Mouse (Mus musculus) skeletal muscle tissue, adult 2 months (tissue): ENCODE measurements around the gene H2-DMb1.

Source experiments
- DNase-seq: peaks from one replicate; pipeline ENCODE4 v3.0.0-alpha.2; 2012; ENCODE audit warnings: low read depth, low spot score

The H2-DMb1 gene

DNA sequence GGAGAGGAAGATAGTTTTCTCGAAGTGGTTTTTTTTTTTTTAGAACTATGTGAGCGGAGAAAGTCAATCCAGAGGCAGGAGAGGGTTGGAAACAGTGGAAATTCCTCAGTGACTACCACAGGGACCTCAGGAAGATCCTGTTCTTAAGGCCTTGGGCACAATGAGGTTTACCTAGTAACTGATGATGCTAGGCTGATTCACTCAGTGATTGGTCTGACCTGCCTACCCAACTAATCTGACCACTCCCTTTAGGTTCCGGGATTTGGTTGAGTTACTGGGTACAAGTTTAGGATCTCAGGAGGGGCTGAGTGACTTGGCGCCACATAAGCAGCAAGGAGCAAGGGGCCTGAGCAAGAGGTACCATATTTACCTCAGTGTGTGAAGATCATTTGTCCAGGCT lies at the start of gene H2-DMb1:
H2-DMb1 (plus strand) TSS at position 150 of the 400 bp plus-strand sequence.
- peak; percentile 87 for DNase-seq

DNA sequence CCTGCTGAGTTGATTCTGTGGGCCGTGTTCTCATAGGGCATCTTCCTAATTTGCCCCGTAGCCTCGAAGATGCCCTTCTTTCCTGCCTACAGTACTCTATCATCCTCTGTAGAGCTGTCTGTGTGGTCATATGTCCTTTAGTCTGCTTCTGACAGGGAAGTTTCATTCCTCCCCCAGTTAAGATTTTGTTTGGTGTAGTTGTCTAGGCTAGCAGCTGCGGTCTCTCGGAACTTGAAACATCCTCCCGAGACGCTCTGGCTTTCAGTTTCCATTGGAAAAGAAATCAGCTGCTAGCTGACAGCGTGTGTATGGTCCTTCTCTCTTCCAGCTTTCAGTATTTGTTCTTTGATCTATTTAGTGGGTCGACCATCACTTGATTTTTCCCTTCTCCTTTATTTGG lies 48.1 kb upstream of the H2-DMb1 start:
- DNase-seq, result no peak

DNA sequence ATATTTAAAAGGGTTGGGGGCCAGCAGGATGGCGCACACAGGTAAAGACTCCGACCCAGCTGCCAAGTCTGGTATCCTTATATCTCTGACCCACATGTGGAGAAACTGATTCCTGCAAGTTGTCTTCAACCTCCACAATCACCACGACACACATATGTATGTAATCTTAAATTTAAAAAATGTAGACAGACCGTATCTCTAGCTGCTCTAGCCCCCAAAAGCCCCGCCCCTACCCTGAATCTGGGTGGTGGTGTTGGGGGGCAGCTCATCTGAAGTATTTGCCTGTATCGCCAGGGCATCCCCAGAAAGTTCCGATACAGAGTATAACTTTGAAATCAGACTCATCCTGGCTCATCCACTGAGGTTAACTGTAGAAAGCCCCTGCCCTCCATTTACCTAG lies 46.3 kb upstream of the H2-DMb1 start:
- no peak for DNase-seq

DNA sequence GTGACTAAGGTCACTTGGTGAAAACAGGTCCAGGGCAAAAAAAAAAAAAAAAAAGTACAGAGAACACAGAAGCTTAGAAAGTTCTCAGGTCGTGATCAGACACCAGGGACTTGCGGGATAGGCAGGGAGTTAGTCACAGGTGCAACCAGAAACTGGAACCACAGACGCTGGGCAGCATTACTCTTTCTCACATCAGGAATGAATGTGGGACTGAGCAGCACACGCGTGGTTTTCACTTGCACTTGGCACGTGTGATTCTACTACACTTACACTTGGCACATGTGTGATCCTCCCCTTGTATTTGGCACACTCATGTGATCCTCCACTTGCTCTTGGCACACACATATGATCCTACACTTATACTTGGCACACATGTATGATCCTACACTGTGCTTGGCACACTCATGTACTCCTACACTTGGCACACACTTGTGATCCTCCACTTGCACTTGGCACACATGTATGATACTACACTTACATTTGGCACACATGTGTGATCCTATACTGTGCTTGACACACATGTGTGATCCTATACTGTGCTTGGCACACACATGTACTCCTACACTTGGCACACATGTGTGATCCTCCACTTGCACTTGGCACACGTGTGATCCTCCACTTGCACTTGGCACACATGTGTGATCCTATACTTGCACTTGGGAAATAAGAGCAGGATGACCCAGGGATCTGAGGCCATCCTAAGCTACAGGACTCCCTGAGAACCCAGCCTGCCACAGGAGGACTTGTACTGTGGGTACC lies 45.6 kb upstream of the H2-DMb1 start:
- DNase-seq, result no peak

DNA sequence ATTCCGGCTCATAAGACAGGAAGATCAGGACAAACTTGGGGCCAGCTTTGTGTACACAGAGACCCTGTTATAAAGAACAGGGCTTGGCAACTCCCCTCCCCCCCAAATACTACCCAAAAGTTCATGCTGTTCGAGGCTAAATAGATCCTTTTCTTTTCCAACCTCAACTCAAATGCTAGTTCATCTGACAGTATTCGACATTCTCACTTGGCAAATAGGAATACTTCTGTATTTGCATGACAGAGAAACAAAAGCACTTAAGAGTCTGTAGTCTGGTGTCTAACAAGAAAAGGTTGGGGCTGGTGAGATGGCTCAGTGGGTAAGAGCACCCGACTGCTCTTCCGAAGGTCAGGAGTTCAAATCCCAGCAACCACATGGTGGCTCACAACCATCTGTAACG lies 44.4 kb upstream of the H2-DMb1 start:
- no peak for DNase-seq

DNA sequence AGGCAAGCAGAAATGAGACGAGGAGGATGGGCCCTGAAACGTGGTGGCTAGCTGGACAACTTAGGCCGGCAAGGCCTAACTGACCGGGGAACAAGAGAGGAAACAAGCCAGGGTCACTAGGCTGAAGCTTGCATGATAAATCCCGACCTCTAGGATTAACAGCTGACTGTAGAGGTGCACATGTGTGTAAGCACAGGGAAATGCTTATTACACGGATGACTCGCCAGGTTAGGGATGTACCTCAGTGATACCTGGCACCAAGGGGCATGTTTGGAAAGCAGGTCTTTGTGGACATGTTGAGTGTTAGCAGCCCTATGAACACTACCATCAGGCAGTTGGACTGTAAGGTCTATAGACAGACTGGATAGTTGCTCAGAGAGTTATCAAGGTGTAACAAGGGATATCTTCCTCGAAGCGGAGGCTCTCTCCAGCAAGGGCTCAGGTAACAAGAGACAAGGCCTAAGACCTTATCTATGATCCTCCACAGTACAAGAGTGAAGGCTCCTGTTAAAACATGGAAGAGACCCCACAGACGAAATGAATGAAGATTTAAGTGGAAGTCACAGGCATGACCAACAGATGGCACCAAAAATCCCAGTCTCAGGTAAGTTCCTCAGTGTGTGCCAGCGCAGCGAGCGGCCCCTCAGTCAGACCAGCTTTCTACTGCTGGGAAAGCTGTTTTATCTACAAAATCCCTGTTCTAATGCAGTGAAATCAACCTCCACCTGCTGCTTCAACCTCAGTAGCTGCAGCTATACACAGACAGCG lies 43.6 kb upstream of the H2-DMb1 start:
- no peak for DNase-seq

DNA sequence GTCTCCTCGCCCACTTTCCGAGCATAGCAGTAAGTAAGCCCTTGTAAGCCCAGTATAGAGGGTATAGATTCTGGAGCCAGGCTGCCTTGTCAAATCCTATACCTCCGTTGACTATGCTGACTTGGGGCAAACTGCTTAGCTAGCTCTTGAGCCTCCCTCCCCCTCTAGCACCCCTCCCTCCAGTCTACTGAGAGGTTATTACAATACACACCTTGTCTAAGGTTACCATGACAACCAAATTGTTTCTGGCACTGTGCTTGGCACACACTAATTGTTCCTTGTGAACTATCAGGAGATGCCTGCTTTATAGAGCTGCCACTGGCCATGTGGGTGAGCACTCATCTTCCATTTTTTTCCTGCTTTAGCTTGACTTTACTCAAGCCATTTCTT lies 43.1 kb upstream of the H2-DMb1 start:
- DNase-seq, result no peak

DNA sequence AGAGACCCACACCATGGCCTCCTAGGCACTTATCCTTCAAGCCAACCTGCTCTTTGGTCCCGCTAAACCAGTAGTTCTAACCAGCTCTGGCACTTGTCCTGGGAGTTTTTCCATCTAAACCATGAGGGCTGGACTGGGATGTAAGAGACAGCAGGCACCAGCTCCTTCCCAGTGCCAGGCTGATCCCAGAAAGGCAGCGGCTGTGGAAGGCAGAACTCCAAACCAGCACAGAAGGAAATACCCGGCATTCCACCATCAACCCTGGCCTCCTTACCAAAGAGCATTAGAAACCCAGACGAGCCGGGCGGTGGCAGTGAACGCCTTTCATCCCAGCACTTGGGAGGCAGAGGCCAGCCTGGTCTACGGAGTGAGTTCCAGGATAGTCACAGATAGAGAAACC lies 42.6 kb upstream of the H2-DMb1 start:
- no peak for DNase-seq

DNA sequence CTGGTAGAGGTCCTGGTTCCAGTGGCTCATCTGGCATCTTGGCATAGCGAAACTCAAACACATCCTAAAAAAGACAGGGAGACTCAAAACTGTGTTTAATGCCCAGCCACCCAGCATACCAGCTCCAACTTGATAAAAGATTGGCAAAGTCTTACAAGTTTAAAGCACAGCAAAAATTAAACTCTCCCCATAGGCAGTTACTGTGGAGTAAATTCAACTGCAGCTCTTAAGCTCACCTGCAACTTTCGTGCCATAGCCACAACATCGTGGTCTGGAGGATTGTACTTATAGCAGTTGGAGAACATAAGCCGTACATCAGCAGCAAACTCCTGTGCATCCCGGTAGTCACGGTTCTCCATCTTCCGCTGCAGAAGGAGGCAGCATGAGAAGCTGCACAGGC lies 38.8 kb upstream of the H2-DMb1 start:
- no peak for DNase-seq

DNA sequence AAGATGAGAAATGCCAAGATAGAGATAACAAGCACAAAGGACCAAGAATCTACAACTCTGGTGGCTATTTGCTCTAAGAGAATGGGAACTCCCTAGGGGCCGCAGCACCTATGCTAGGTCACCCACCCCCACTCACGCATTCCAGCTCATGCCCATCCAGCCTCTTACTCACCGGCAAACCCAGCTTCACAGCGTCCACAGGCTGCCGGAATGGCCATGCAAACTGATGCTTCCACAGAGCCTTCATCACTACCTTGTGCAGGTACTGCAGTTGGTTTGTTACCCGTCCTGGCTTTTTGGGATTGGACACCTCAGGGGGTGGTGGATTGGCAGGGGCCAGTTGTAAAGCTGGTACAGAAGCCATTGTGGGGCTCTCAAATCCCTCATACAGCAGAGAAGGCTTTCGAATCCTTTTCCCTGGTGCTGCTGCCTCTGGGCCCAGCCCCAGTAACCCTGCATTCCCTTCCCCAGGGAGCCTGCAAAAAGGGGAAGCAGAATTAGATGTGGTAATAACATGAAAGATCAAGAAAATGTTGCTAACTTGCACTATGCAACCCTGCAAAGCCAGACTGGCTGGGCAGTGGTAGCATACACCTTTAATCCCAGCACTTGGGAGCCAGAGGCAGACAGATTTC lies 36.0 kb upstream of the H2-DMb1 start:
- DNase-seq, result no peak

DNA sequence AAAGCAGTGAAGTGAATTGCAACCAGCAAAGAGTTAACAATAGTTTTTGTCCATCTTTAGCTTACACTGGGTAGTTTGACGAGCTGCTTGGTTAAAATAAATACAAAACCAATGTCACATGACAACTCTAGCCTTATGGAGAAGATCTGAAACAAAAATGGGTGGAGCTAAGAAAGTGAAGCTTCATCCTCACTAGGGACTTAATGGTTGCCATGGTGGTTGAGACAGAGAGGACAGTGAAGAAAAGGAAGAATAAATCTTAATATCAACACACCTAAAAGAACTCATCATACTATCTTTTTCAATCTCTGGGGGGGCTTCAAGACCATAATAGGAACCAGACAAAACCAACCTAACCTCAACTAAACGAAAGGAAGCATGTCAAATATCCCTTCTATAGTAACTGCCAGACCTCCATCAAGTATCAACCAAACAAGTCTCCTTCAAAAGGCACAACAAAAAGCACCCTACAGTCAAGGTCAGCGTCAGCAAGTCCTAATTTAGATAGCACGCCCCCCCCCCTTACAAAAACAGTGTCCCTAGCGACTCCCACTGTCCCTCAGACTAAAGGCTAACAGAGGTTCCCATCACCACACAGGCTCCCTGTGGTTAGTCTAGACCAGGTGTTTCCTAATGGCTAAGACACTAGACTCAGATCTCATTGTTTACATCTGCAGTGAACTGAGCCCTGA lies 35.3 kb upstream of the H2-DMb1 start:
- DNase-seq, result no peak

DNA sequence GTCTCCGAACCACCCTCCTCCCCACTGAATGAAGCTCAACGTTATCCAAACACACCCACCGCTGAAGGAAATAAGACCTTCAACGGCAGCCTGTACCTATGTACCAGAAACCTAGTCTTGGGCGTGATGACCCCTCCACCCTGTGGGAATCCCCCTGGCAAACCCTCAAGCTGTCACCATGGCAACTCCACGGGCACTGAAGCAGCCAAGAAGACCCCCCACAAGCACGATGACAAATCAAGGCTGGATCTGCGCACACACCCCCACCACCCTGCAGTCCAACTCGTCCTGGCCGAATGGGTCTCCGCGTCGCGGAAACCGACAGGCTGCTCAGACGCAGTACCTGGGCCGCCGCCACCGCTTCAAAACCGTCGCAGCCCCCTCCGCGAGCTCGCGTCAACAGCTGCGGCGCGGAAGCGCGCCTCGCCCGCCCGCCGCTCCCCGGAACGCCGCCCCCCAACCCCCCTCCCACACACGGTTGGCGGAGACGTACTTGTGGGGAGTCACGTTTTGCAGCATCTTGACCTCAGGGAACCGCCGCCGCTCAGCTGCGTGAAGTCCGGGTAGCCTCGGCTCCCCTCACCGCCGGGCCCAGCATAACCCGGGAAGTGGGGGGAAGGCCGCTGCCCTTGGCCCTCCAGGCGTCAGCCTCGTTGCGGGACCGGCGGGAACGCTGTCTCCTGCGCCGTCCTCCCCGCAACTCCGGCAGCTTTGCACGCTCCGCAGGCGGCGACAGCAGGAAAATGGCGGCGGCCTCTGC lies 34.6 kb upstream of the H2-DMb1 start:
- no peak for DNase-seq

DNA sequence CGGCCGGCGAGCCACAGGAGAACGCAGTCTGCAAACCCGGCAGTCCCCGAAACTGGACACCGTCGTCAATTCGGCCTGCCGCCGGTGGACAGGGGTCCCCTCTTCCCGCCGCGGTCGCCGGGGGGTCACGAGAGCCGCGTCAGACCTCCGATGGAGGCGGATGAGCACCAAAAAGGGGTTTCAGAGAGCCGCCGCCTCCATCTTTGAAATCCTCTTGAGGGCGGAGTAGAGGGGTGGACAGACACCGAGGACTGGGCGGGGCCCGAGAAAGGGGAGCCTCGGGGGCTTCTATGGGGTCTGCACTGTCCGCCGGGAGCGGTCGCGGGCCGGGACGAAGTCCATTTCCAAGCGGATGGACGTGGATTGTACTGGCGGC lies 34.0 kb upstream of the H2-DMb1 start:
- DNase-seq, result no peak

DNA sequence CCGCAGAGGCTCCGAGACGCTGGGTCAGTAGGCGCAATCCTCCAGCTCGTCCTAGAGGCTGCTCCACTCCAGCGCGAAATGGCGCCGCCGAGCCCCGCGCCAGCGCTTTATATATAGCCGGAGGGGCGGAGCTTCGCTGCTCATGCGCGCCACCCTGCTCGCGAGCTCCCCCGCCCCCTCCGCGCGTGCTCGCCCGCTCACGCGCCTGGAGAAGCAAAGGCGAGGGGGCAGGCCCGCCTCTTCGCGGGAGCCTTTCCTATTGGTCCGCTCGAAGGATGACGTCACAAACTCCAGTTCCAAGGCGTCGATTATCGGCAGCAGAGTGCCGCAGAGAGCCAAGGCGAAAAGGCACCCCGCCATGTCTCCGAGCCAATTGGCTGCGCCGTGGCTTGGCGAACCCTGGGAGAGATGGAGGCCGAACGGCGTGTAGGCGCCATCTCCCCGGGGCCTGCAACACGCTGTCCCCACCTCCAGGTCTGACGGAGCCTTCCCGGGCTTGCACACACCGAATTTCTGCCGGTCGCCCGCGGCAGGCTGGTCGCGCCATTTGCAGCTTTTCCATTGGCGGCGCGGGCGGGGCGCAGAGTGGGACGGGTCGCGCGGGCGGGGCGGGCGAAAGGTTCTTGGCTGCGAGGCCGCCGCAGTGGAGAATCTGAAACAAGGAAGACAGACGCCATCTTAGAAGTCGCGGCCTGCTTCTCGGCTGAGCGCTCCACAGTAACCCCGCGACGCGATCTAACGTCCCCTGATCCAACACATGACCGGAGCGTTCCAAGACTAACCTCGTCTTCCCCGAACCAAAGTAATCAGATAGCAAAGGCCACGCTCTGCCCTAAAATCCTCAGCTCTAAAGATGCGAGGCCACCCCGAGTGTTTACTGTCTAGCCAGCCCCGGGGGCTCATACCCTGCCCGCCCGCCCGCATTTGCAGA lies 33.4 kb upstream of the H2-DMb1 start, which contains the start of gene H2-DMa:
H2-DMa (plus strand) TSS at position 293 of the 931 bp plus-strand sequence.
- DNase-seq, result peak; percentile 100

DNA sequence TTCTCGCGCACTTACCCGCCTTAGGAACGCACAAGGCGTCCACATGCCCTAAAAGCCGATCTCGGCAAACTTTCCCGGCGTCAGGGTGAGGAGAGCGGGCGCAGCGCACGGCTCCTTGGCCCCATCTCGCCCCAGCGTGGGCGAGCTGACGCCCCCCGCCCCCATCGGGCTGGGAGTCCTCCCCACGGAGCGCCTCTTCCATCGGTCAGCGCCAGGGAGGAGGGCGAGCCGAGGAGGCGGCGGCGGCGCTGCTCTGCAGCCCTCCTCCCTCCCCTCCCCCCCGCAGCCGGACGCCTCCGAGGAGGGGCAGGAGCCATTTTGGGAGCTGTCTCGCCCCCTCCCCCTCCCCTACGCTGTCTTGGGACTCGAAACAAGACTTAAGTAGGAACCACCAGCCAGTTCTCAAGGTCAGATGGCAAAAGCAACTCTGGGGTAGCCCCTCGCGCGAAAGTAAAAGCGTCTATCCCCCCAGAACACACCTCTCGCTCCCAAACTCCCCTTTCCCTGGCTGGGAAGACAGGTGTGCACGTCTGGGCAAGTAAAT lies 32.6 kb upstream of the H2-DMb1 start:
- peak; percentile 97 for DNase-seq

DNA sequence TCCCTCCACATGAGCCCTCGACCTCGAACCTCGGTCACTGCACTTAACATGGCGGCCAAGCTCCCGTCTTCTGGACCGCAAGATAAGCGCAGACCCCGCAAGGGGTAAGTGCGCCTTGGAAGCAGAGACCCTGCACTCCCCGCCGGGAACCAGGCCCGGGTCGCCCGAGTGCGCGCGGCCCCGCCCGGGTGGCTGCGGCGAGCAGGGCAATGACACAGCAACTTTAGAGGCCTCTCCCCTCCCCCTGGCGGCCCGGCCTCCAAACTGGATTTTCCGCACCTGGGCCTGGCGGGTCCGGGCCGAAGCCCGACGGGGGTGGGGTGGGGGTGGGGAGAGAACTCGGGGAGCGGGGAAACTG lies 32.1 kb upstream of the H2-DMb1 start:
- no peak for DNase-seq

DNA sequence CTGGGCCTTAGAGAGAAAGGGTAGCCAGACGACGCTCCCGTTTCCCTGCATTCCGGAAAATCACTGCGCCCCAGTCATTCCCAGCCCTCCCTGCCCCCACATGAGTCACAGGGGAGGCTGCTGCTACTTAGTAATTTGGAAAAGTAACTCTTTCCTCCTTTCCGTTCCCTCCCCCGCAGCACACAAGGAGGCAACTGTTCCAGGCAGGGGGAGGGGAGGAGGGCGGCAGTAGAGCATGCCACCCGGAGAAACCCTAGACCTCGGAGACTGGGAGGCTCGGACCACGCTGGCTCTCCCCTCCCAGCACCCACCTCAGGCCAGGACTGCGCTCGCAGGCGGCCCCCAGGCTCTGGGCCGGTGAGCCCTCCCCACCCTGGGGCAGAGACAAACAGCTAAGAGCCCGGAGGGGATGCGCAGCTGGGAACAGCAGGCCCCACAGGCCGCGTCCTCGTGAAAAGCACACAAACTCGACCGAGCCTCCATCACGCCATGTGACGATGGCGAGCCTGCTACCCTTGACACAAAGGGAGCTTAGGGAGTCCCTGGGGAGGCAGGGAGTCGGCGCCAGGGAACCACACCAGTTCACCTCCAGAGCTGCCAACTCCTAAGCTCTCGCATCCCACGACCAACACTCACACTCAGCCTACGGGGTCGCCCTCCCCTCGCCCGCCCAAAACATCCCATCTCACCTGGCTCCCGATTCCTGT lies 31.5 kb upstream of the H2-DMb1 start:
- DNase-seq, result peak; percentile 96

DNA sequence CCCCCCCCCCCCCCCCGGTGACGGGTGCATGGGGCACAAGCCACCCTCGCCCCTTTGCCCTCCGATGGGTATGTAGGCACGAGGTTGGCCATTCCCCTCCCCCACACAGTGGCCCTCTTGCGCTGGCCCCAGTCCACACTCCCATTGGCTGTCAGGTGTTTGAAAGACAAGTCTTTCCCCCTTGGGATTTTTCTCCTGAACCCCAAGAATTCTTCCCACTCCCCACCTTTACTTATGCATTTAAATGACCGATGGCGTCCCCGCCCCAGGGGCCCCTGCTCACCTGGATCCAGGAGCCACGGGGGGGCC lies 31.0 kb upstream of the H2-DMb1 start:
- DNase-seq, result peak; percentile 86

DNA sequence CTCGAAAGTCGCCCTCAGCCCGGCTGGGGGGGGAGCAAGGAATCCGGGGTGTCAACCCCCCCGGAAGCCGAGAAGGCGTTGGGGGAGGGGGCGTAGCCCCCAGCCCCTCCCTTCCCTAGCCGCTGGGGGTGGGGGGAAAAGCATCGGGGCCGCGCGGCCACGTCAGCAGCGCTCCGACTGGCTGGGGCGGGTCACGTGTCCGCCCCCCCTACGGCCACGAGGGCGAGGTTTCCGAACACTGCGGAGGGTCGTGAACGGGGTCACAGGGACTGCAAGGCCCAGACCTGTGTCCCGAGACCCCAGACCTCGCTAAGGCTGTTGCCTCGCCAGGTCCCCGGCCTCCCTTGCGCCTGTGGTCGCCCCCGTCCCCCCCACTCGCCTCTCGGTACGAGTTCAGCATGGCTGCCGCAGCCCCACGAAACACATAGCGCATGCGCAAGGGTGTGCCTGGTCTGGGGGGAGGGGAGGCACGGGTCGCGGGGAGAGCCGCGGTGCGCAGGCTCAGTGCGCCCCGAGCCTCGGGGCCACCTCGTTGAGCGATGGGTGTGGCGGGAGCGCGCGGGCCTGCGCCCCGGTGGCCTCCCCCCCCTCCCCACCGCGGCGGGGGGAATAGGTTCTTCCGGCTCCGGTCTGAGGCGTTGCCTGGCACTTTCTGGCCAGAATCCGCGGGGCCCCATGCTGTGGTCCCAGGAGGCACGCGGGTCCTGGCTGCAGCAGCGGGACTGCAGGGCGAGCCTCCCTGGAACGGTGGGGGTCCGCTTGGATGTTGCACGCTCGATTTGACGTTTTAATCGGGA lies 30.5 kb upstream of the H2-DMb1 start, which contains the start of gene Brd2:
Brd2 (minus strand) TSS at position 447 of the 797 bp plus-strand sequence.
- DNase-seq, result peak; percentile 99
